In the genomic region with DNA sequence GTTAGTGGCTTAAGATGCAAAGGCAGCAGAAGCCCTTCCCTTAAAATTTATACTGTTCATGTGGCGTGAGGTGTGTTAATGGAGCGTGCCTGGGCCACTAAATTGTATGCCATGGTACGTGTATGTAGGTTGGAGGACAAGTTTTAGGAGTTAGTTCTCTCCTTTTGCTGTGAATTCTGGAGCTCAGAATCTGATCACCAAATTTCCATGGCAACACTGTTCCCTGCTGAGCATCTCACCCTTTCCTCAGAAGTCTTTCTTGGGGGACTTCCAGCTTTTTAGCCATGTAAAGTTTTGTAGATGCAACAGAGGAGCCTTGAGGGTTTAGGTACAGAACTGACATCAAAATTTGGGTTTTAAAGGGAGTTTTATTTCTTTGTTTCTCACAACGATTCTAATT, we compare ENCODE assay signal across 24 mouse cellular contexts.
DNase-seq lines count a peak whose midpoint lies in the region; ATAC-seq and TF ChIP-seq lines count a peak whose summit lies in the region.
"Had no signal": no experiment of that assay in that cellular context is flagged by ENCODE, and none has a peak within 500 bp of the region (broad histone marks: within the 10 kb centered on the region; RNA-seq: fewer than 3 reads in every experiment).

No protein-coding gene starts in this region.

- H3K9me3 ChIP-seq in forebrain, postnatal 0 days (ENCODE audit: low read length): no peaks in the 10 kb centered on the region
- no peaks in the 10 kb centered on the region for H3K9me3 ChIP-seq in forebrain, embryonic 16.5 days (ENCODE audit: control insufficient read depth, low read length)
- H3K9me3 ChIP-seq in hindbrain, postnatal 0 days (ENCODE audit: low read length): no peaks in the 10 kb centered on the region
- no peaks in the 10 kb centered on the region for H3K9me3 ChIP-seq in hindbrain, embryonic 11.5 days (ENCODE audit: control insufficient read depth, low read length)
- H3K9me3 ChIP-seq: forebrain, embryonic 10.5 days; forebrain, embryonic 13.5 days; heart, embryonic 12.5 days; heart, embryonic 15.5 days; hindbrain, embryonic 12.5 days; hindbrain, embryonic 15.5 days had no signal

- intact Hi-C loops in left cerebral cortex, adult 2 months (cut with DNase I): no loop called here

- H3K4me1 ChIP-seq in forebrain, postnatal 0 days (ENCODE audit: insufficient read depth): peaks cover 14% of the 10 kb centered on the region
- H3K4me1 ChIP-seq in forebrain, embryonic 16.5 days (replicated peaks; ENCODE audit: control insufficient read depth, insufficient read depth, low read length): peaks cover 30% of the 10 kb centered on the region
- H3K4me1 ChIP-seq in hindbrain, postnatal 0 days (ENCODE audit: insufficient read depth, low read length): peaks cover 11% of the 10 kb centered on the region; the same call in 1 of the 2 replicates
- no peaks in the 10 kb centered on the region for H3K4me1 ChIP-seq in hindbrain, embryonic 11.5 days (replicated peaks; ENCODE audit: control insufficient read depth, insufficient read depth, low read length)

- H3K4me2 ChIP-seq in forebrain, postnatal 0 days (ENCODE audit: low read depth): no peak overlapping the region
- no peak overlapping the region for H3K4me2 ChIP-seq in forebrain, embryonic 16.5 days (ENCODE audit: low read length)
- no peak overlapping the region for H3K4me2 ChIP-seq in hindbrain, postnatal 0 days (ENCODE audit: low read depth, low read length)
- no peak overlapping the region for H3K4me2 ChIP-seq in hindbrain, embryonic 11.5 days (replicated peaks; ENCODE audit: low read depth, low read length)
- H3K4me2 ChIP-seq: forebrain, embryonic 13.5 days; heart, embryonic 12.5 days; heart, embryonic 15.5 days; hindbrain, embryonic 12.5 days; hindbrain, embryonic 15.5 days had no signal

- no peaks in the 10 kb centered on the region for H3K27me3 ChIP-seq in forebrain, postnatal 0 days (ENCODE audit: insufficient read depth, low read length)
- no peaks in the 10 kb centered on the region for H3K27me3 ChIP-seq in forebrain, embryonic 16.5 days (replicated peaks; ENCODE audit: control insufficient read depth, insufficient read depth, low read length)
- no peaks in the 10 kb centered on the region for H3K27me3 ChIP-seq in hindbrain, postnatal 0 days (ENCODE audit: insufficient read depth, low read length)
- H3K27me3 ChIP-seq in hindbrain, embryonic 11.5 days (ENCODE audit: control insufficient read depth, insufficient read depth, low read length): no peaks in the 10 kb centered on the region
- H3K27me3 ChIP-seq: forebrain, embryonic 13.5 days; heart, embryonic 12.5 days; heart, embryonic 15.5 days; hindbrain, embryonic 12.5 days; hindbrain, embryonic 15.5 days had no signal

- 0 out of 2 replicates have a peak, but pooled peaks cover under 1% of the 10 kb centered on the region for H3K36me3 ChIP-seq in forebrain, postnatal 0 days (ENCODE audit: insufficient read depth)
- no peaks in the 10 kb centered on the region for H3K36me3 ChIP-seq in forebrain, embryonic 16.5 days (ENCODE audit: control insufficient read depth, insufficient read depth)
- H3K36me3 ChIP-seq in hindbrain, postnatal 0 days (ENCODE audit: insufficient read depth, low read length): no peaks in the 10 kb centered on the region
- H3K36me3 ChIP-seq in hindbrain, embryonic 11.5 days (ENCODE audit: control insufficient read depth, insufficient read depth, low read length): no peaks in the 10 kb centered on the region
- H3K36me3 ChIP-seq: heart, embryonic 15.5 days had no signal

- ATAC-seq in forebrain, postnatal 0 days: no peak
- ATAC-seq in forebrain, embryonic 16.5 days: no peak
- ATAC-seq in hindbrain, postnatal 0 days: no peak
- no peak for ATAC-seq in hindbrain, embryonic 11.5 days (ENCODE audit: low FRiP score)
- ATAC-seq: activated CD4-positive, CD25-positive, alpha-beta regulatory T cell, adult 4 months; forebrain, embryonic 13.5 days had no signal

- no peak for TF ChIP-seq CTCF in forebrain, postnatal 0 days (IDR thresholded peaks at IDR 0.05; ENCODE audit: low read depth)
- no peak for TF ChIP-seq CTCF in hindbrain, postnatal 0 days (IDR thresholded peaks at IDR 0.05; ENCODE audit: low read depth)
- no peak for TF ChIP-seq CTCF in left cerebral cortex, adult 2 months (IDR thresholded peaks at IDR 0.05)

- peak; percentile 30 for DNase-seq in forebrain, postnatal 0 days
- no peak for DNase-seq in hindbrain, postnatal 0 days (ENCODE audit: low spot score)
- no peak for DNase-seq in hindbrain, embryonic 11.5 days (ENCODE audit: low spot score)
- no peak for DNase-seq in left cerebral cortex, adult 2 months (ENCODE audit: extremely low spot score in 1 of 2, low spot score in 2 of 2)
- no peak for DNase-seq in left cerebral cortex, adult 9 months (ENCODE audit: low spot score in 2 of 2)
- no peak for DNase-seq in ovary, postnatal 36 days (ENCODE audit: low spot score)
- DNase-seq: adrenal gland, adult 8-10 months; adrenal gland, postnatal 25 days; cerebellum, adult 18-20 months; cerebellum, adult 9-10 months; cerebellum, postnatal 14 days; gastrocnemius, adult 2 months; gastrocnemius, postnatal 14 days; heart, adult 18-20 months; heart, postnatal 14 days; heart, postnatal 4 days had no signal

- H3K4me3 ChIP-seq in forebrain, postnatal 0 days (ENCODE audit: low read depth, low read length): no peak overlapping the region
- H3K4me3 ChIP-seq in forebrain, embryonic 16.5 days (replicated peaks; ENCODE audit: low read length): no peak overlapping the region
- H3K4me3 ChIP-seq in hindbrain, postnatal 0 days (ENCODE audit: low read length): no peak overlapping the region
- no peak overlapping the region for H3K4me3 ChIP-seq in hindbrain, embryonic 11.5 days (ENCODE audit: low read depth, low read length)
- no peak overlapping the region for H3K4me3 ChIP-seq in left cerebral cortex, adult 2 months
- H3K4me3 ChIP-seq: forebrain, embryonic 10.5 days; forebrain, embryonic 13.5 days; gastrocnemius, adult 2 months; heart, embryonic 12.5 days; heart, embryonic 15.5 days; hindbrain, embryonic 12.5 days; hindbrain, embryonic 15.5 days had no signal

- H3K27ac ChIP-seq in forebrain, postnatal 0 days (ENCODE audit: low read depth, low read length): no peak overlapping the region
- H3K27ac ChIP-seq in forebrain, embryonic 16.5 days (ENCODE audit: low read length): no peak overlapping the region
- peak overlapping the region; percentile 0; the same call in 1 of the 2 replicates for H3K27ac ChIP-seq in hindbrain, postnatal 0 days
- no peak overlapping the region for H3K27ac ChIP-seq in hindbrain, embryonic 11.5 days (ENCODE audit: low read depth, low read length)
- H3K27ac ChIP-seq in left cerebral cortex, adult 2 months: peak overlapping the region; percentile 4
- H3K27ac ChIP-seq: forebrain, embryonic 10.5 days; forebrain, embryonic 13.5 days; gastrocnemius, adult 2 months; heart, embryonic 15.5 days; hindbrain, embryonic 12.5 days; hindbrain, embryonic 15.5 days had no signal

- H3K9ac ChIP-seq in forebrain, postnatal 0 days: no peak overlapping the region
- no peak overlapping the region for H3K9ac ChIP-seq in forebrain, embryonic 16.5 days (replicated peaks; ENCODE audit: low read depth, low read length)
- no peak overlapping the region for H3K9ac ChIP-seq in hindbrain, postnatal 0 days (replicated peaks; ENCODE audit: low read length)
- H3K9ac ChIP-seq in hindbrain, embryonic 11.5 days (ENCODE audit: low read depth, low read length): no peak overlapping the region
- H3K9ac ChIP-seq: forebrain, embryonic 13.5 days; heart, embryonic 12.5 days; heart, embryonic 15.5 days; hindbrain, embryonic 12.5 days; hindbrain, embryonic 15.5 days had no signal

- WGBS in forebrain, postnatal 0 days: 72% methylated on average over 4 of the region's 4 CpGs
- 71% methylated on average over 4 of the region's 4 CpGs for WGBS in forebrain, embryonic 16.5 days
- 74% methylated on average over 4 of the region's 4 CpGs for WGBS in hindbrain, postnatal 0 days
- WGBS in hindbrain, embryonic 11.5 days: 83% methylated on average over 4 of the region's 4 CpGs

Comparison
In these comparisons a context has a peak if more than half of its experiments do, and no peak if none do; other contexts are left out.
1. H3K27ac ChIP-seq: peak in hindbrain, postnatal 0 days (single experiment) and left cerebral cortex, adult 2 months (single experiment); none in forebrain, postnatal 0 days (single experiment), forebrain, embryonic 16.5 days (single experiment) and hindbrain, embryonic 11.5 days (single experiment).